Mouse (Mus musculus): ENCODE measurements around the gene Bclaf1. TPM values are rescaled to one million over a fixed set of nuclear protein-coding genes. Genes with fewer than 3 reads are reported as not detected.

The Bclaf1 gene
- 165 and 180 TPM in 2 replicates for polyA plus RNA-seq (2011; ENCODE audit: insufficient read length, low read depth, missing spikeins)

DNA sequence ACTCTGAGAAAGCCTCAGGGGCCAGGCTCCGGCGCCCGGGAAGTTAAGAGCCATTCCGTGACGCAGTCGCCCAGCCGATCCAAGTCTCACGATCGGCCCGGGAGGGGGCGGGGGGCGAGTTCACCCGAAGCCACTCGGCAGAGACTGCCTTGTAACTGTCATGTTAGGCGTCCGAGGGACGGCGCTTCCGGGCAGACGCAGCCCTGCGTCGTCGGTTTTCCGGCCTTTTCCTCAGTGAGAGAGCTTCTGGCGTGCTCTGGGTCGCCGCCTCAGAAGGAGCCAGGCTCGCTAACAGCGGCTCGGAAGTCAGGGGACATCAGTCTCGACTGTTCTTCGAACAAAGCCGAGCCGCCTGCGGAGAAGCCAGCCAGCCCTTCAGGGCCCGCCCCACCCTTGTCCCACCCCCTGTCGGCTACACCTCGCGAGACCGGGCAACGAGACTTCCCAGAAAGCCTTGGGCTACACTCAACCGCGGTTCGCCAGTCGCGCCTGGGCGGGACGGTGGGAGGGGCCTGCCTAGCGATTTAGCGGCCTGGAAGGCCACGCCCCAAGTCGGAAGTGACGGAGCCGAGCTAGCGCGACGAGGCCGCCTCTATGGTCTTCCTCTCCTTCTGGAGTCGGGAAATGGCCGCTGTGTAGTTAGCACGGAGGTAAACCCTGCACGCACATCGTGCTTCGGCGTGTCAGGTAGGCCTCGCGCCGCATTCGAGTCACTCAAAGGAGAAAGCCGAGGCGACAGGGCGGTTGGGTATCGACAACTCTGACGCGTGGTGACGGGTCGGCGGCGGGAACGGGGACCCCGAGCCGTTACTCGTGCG is at the start of gene Bclaf1:
TSS of gene Bclaf1 (plus strand) at position 552 of the 818 bp plus-strand sequence.
- Histone ChIP-seq H3K4me1 (ENCODE audit: control insufficient read depth, insufficient read depth, low read length) (peaks cover 6% of the 10 kb centered on the region), H3K4me3 (ENCODE audit: insufficient read depth, low read length) (peak within 1 kb of the TSS; percentile 78), H3K27ac (ENCODE audit: insufficient read depth, low read length) (peak within 1 kb of the TSS; percentile 97)
- TF ChIP-seq CTCF (IDR thresholded peaks at IDR 0.05; ENCODE audit: borderline replicate concordance, insufficient read depth, low read length) (no peak), POLR2A (IDR thresholded peaks at IDR 0.05; ENCODE audit: low read depth, low read length) (peak; percentile 83)

DNA sequence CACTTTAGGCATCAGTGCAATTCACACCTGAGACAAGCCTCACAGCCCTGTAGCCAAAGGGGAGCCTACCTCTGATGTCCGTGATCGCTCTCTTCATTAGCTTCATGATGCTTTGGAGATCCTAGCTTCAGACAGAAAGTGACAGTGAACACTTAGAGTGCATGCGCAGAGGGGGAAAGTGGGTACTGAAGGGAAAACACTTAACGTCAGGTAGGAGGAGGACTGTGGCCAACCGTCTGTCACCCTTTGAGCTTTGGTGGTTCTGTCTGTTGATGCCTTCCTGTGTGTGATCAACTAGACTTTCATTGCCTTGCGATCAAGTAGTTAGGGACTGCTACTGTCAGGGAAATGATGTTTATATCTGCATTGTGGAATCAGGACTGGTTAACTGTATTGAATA is 49.4 kb upstream of the Bclaf1 start:
- no peak overlapping the region for H3K4me3 ChIP-seq (ENCODE audit: insufficient read depth, low read length)
- no peak overlapping the region for H3K27ac ChIP-seq (ENCODE audit: insufficient read depth, low read length)
- no peaks in the 10 kb centered on the region for H3K4me1 ChIP-seq (ENCODE audit: control insufficient read depth, insufficient read depth, low read length)
- TF ChIP-seq CTCF (IDR thresholded peaks at IDR 0.05; ENCODE audit: borderline replicate concordance, insufficient read depth, low read length) (no peak), POLR2A (IDR thresholded peaks at IDR 0.05; ENCODE audit: low read depth, low read length) (no peak)

DNA sequence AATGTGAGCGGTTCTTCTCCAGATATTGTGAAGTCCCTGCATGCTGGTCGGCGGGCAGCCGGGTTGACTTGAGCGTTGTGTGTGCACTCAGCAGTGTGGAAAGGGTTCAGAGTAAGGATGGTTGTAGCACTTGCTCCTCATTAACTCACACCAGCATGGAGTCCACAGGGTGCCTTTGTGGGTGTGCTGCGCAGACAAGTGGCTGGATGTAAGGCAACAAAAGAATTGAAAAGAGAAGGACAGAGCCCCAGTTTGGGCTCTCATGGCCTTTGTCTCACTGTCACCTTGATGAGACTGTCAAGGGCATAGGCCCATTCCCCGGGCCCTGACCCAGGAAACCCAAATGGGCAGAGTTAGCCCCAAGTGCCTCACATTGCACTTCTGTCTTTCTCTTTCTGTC is 47.8 kb upstream of the Bclaf1 start:
- H3K27ac ChIP-seq (ENCODE audit: insufficient read depth, low read length) = no peak overlapping the region
- H3K4me1 ChIP-seq (ENCODE audit: control insufficient read depth, insufficient read depth, low read length) = no peaks in the 10 kb centered on the region
- TF ChIP-seq CTCF (IDR thresholded peaks at IDR 0.05; ENCODE audit: borderline replicate concordance, insufficient read depth, low read length) = no peak
- TF ChIP-seq POLR2A (IDR thresholded peaks at IDR 0.05; ENCODE audit: low read depth, low read length) = no peak
- no peak overlapping the region for H3K4me3 ChIP-seq (ENCODE audit: insufficient read depth, low read length)

DNA sequence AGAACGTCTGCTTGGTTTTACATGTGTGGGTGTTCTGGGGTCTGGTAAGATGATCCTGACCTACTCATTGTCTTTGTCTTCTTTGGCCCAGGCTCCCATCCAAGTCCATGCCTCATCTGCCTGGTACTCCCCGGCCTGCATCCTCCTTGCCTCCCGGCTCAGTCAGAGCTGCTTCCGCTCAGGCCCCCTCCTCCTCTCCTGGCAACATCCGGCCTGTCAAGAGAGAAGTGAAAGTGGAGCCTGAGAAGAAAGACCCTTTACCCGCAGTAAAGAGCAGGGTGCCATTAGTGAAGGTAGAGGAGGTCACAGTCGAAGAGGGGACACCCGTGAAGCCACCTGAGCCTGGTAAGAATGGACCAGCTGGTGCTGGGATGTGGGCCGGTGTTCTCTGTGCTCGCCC is 45.2 kb upstream of the Bclaf1 start:
- no peak overlapping the region for H3K4me3 ChIP-seq (ENCODE audit: insufficient read depth, low read length)
- H3K4me1 ChIP-seq (ENCODE audit: control insufficient read depth, insufficient read depth, low read length) = no peaks in the 10 kb centered on the region
- no peak overlapping the region for H3K27ac ChIP-seq (ENCODE audit: insufficient read depth, low read length)
- TF ChIP-seq CTCF (IDR thresholded peaks at IDR 0.05; ENCODE audit: borderline replicate concordance, insufficient read depth, low read length) = no peak

DNA sequence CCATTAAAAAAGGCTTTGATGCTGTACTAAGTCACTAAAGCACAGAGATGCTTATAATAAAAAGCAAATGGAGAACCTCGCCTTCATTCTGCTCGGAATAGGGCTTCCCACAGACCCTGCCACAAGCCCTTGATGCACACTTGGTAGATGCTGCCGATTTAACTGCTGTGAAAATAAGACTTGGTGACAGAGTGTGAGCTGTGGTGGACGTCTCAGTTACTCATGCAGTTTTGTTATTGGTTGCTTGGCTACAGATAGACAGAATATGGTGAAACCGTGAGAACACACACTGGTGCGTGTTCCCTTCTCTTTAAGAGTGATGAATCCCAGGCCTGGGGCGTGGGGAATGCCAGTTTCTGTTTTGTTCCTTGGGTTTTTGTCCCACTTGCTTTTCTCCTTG is 43.3 kb upstream of the Bclaf1 start:
- Histone ChIP-seq H3K4me3 (ENCODE audit: insufficient read depth, low read length) (no peak overlapping the region), H3K4me1 (ENCODE audit: control insufficient read depth, insufficient read depth, low read length) (no peaks in the 10 kb centered on the region)

DNA sequence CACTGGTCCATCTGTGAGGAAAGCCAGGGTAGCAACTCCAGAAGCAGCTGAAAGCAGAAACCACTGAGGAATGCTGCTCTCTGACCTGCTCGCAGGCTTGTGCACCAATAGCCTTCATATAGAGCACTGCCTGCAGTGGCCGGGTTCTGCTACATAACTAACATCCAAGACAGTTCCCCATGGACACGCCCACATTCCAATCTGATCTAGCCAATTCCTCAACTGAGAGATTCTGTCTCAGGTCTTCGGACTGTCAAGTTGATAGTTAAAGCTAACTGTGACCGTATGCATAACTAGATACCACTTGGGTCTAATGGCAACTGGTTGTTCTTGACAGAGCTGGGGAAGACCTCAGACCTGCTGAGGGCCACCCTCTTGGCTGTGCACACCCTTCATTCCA is 39.9 kb upstream of the Bclaf1 start:
- no peak for TF ChIP-seq CTCF (IDR thresholded peaks at IDR 0.05; ENCODE audit: borderline replicate concordance, insufficient read depth, low read length)
- no peak overlapping the region for H3K27ac ChIP-seq (ENCODE audit: insufficient read depth, low read length)
- H3K4me3 ChIP-seq (ENCODE audit: insufficient read depth, low read length) = no peak overlapping the region
- no peaks in the 10 kb centered on the region for H3K4me1 ChIP-seq (ENCODE audit: control insufficient read depth, insufficient read depth, low read length)

More for the DNA sequence above, 43.3 kb upstream of the Bclaf1 start:
- no peak overlapping the region for H3K27ac ChIP-seq (ENCODE audit: insufficient read depth, low read length)
- TF ChIP-seq CTCF (IDR thresholded peaks at IDR 0.05; ENCODE audit: borderline replicate concordance, insufficient read depth, low read length) (no peak), POLR2A (IDR thresholded peaks at IDR 0.05; ENCODE audit: low read depth, low read length) (no peak)

DNA sequence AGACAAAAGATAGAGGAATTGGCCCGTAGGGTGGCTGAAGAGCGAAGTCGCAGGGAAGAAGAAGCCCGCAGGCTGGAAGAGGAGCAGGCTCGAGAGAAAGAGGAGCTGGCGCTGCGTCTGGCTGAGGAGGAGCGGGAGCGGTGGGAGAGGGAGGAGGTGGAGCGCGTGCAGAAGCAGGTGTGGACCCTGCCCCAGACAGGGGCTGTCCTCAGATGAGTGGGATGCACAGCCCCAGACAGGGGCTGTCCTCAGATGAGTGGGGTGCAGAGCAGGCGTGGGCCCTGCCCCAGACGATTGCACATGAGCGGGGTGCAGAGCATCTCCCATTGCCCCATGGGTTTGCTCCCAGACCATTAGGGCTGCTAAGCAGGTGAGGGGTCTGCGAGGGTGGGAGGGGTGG is 39.0 kb upstream of the Bclaf1 start:
- TF ChIP-seq POLR2A (IDR thresholded peaks at IDR 0.05; ENCODE audit: low read depth, low read length) (no peak), CTCF (IDR thresholded peaks at IDR 0.05; ENCODE audit: borderline replicate concordance, insufficient read depth, low read length) (no peak)
- Histone ChIP-seq H3K4me3 (ENCODE audit: insufficient read depth, low read length) (no peak overlapping the region), H3K27ac (ENCODE audit: insufficient read depth, low read length) (no peak overlapping the region), H3K4me1 (ENCODE audit: control insufficient read depth, insufficient read depth, low read length) (no peaks in the 10 kb centered on the region)

DNA sequence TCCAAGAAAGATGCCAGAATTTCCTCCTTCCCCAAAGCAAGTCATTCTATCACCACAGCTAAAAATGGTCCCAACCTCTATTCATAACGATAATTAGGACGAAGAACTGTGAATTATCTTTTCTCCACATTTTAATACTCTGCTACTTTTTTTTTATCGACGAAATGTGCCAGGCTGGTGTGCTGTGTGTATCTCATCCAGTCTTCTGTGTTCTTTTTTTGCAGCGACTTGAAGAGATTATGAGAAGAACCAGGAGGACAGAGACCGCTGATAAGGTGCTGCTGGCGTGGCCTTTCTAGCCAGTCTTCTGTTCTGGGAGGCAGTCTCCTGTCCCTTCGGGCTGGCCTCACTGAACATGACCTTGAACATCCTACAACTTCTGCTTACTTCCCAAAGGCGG is 38.2 kb upstream of the Bclaf1 start:
- Histone ChIP-seq H3K4me3 (ENCODE audit: insufficient read depth, low read length) (no peak overlapping the region), H3K4me1 (ENCODE audit: control insufficient read depth, insufficient read depth, low read length) (no peaks in the 10 kb centered on the region), H3K27ac (ENCODE audit: insufficient read depth, low read length) (no peak overlapping the region)
- no peak for TF ChIP-seq CTCF (IDR thresholded peaks at IDR 0.05; ENCODE audit: borderline replicate concordance, insufficient read depth, low read length)
- no peak for TF ChIP-seq POLR2A (IDR thresholded peaks at IDR 0.05; ENCODE audit: low read depth, low read length)

DNA sequence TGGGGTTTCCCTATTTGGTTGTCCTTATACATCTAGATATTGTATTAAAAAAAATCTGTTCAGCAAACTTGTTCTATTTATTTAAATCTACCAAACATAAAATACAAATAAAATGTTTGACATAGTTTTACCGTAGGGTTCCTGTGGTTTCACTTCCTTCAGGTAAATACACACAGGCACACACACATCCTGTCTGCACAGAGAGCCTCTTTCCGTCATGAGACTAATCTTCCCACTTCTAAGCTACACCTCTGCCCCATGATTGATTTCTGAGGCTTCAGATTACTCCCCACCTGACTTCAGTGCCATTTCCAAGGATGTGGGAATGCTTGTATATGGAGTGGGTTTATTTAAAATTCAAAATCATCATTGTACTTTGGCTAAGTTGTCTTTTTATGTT is 30.8 kb upstream of the Bclaf1 start:
- H3K4me3 ChIP-seq (ENCODE audit: insufficient read depth, low read length) = no peak overlapping the region
- peaks cover 6% of the 10 kb centered on the region for H3K4me1 ChIP-seq (ENCODE audit: control insufficient read depth, insufficient read depth, low read length)
- no peak overlapping the region for H3K27ac ChIP-seq (ENCODE audit: insufficient read depth, low read length)
- TF ChIP-seq POLR2A (IDR thresholded peaks at IDR 0.05; ENCODE audit: low read depth, low read length) (no peak), CTCF (IDR thresholded peaks at IDR 0.05; ENCODE audit: borderline replicate concordance, insufficient read depth, low read length) (no peak)

DNA sequence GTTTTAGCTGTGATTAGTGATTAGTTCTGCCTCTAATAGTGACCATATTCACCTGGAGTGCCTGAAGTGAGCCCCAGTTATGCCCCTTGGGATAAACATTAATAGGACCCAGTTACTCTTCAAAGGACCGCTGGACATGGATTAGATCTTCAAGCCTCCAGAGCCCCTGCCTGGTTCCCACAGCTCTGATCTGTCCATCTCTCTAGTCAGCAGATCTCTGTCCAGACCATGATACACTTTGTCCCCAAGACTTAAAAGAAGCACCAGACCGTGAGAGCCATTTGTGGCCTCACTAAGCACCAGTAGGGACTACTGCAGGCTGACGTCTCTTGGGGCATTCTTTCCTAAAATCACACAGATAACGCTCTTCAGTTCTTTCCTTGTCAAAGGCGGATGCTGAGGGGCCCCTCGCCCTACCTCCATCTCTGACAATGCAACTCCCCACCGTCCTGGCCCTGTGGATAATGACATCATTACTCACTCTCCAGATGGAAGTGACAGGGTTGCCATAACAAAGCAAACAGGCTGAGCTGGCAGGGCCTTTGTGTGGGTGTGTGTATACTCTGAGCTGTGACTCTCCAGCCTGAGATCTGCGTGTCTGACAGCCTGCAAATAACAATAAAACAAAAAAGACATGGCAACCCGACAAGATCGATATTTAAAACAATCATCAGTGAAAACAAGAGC is 26.8 kb upstream of the Bclaf1 start:
- Histone ChIP-seq H3K27ac (ENCODE audit: insufficient read depth, low read length) (no peak overlapping the region), H3K4me1 (ENCODE audit: control insufficient read depth, insufficient read depth, low read length) (peaks cover 6% of the 10 kb centered on the region), H3K4me3 (ENCODE audit: insufficient read depth, low read length) (no peak overlapping the region)
- TF ChIP-seq CTCF (IDR thresholded peaks at IDR 0.05; ENCODE audit: borderline replicate concordance, insufficient read depth, low read length) (no peak), POLR2A (IDR thresholded peaks at IDR 0.05; ENCODE audit: low read depth, low read length) (no peak)
